In the genomic region with DNA sequence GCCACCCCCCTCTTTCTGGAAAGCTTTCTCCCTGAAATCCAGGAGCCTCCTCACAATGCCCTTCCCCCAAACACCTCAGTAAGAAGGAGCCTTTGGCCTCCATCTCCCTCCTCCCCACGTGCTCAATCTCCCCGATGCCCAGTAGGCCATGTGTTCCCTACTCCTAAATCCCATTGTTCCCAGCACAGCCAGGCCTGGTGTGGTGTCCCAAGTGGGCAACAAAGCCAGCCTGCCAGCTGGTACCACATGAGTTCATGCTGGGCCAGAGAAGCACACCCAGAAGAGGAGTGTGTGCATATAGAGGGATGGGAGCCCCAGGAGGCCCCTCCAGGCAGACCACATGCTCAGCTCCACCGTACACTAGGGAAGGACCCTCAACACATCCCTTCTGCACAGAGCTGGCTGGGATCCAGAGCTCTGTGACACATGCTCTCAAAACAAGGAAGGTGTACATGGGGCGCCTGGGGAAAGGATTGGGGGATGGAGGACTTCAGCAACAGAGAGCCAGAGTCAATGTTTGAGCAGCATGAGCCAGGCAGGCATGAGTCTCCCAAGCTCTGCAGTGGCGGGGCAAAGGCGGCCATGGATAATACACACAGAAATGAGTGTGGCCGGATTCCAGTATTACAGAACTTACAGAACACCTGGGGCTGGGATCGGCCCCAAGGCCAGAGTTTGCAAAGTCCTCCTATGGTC, we compare ENCODE assay signal across 15 mouse cellular contexts. TPM values are rescaled to one million over a fixed set of nuclear protein-coding genes. Genes with fewer than 3 reads are reported as not detected.
A peak's percentile ranks its signal among the peaks of the same experiment; 100 is the strongest.
DNase-seq lines count a peak whose midpoint lies in the region; ATAC-seq and TF ChIP-seq lines count a peak whose summit lies in the region.
"Had no signal": no experiment of that assay in that cellular context is flagged by ENCODE, and none has a peak within 500 bp of the region (broad histone marks: within the 10 kb centered on the region; RNA-seq: fewer than 3 reads in every experiment).

No protein-coding gene starts in this region.

- TF ChIP-seq CTCF in forebrain, postnatal 0 days (IDR thresholded peaks at IDR 0.05; ENCODE audit: low read depth), result no peak

- H3K9ac ChIP-seq in embryonic facial prominence, embryonic 11.5 days (replicated peaks; ENCODE audit: low read length), result no peak overlapping the region
- H3K9ac ChIP-seq in lung, embryonic 16.5 days (ENCODE audit: low read length), result no peak overlapping the region
- H3K9ac ChIP-seq in forebrain, postnatal 0 days, result no peak overlapping the region
- no peak overlapping the region for H3K9ac ChIP-seq in midbrain, embryonic 16.5 days (ENCODE audit: low read depth, low read length)
- H3K9ac ChIP-seq: hindbrain, embryonic 15.5 days had no signal

- no peaks in the 10 kb centered on the region for H3K9me3 ChIP-seq in embryonic facial prominence, embryonic 11.5 days (replicated peaks; ENCODE audit: control insufficient read depth, low read length)
- H3K9me3 ChIP-seq in embryonic facial prominence, embryonic 10.5 days, result no peaks in the 10 kb centered on the region
- no peaks in the 10 kb centered on the region for H3K9me3 ChIP-seq in lung, embryonic 16.5 days (ENCODE audit: control insufficient read depth, low read length)
- H3K9me3 ChIP-seq in forebrain, postnatal 0 days (ENCODE audit: low read length), result no peaks in the 10 kb centered on the region
- H3K9me3 ChIP-seq in midbrain, embryonic 16.5 days (replicated peaks; ENCODE audit: control insufficient read depth, low read length, poor library complexity, severe bottlenecking), result no peaks in the 10 kb centered on the region
- H3K9me3 ChIP-seq: hindbrain, embryonic 15.5 days had no signal

- 0 out of 2 replicates have a peak, but pooled peaks have one; percentile 58 for ATAC-seq in embryonic facial prominence, embryonic 11.5 days (replicated peaks; ENCODE audit: insufficient number of reproducible peaks, low FRiP score, low TSS enrichment, low read depth)
- ATAC-seq in lung, embryonic 16.5 days (ENCODE audit: low read depth), result peak; percentile 75
- peak; percentile 25 for ATAC-seq in forebrain, postnatal 0 days
- peak; percentile 63; the same call in 1 of the 2 replicates for ATAC-seq in midbrain, embryonic 16.5 days
- no peak for ATAC-seq in activated CD4-positive, CD25-positive, alpha-beta regulatory T cell, adult 4 months

- WGBS in embryonic facial prominence, embryonic 11.5 days, result 81% methylated on average over 8 of the region's 8 CpGs
- WGBS in embryonic facial prominence, embryonic 10.5 days, result 86% methylated on average over 8 of the region's 8 CpGs
- WGBS in lung, embryonic 16.5 days, result 53% methylated on average over 8 of the region's 8 CpGs
- 69% methylated on average over 8 of the region's 8 CpGs for WGBS in forebrain, postnatal 0 days
- 70% methylated on average over 8 of the region's 8 CpGs for whole genome bisulfite sequencing in midbrain, embryonic 16.5 days

- no peaks in the 10 kb centered on the region for H3K27me3 ChIP-seq in embryonic facial prominence, embryonic 11.5 days (ENCODE audit: control insufficient read depth, insufficient read depth, low read length)
- H3K27me3 ChIP-seq in embryonic facial prominence, embryonic 10.5 days (replicated peaks; ENCODE audit: low read depth, poor library complexity, severe bottlenecking), result no peaks in the 10 kb centered on the region
- H3K27me3 ChIP-seq in lung, embryonic 16.5 days (ENCODE audit: control insufficient read depth, insufficient read depth, low read depth, low read length), result no peaks in the 10 kb centered on the region
- no peaks in the 10 kb centered on the region for H3K27me3 ChIP-seq in forebrain, postnatal 0 days (ENCODE audit: insufficient read depth, low read length)
- no peaks in the 10 kb centered on the region for H3K27me3 ChIP-seq in midbrain, embryonic 16.5 days (ENCODE audit: control insufficient read depth, insufficient read depth, low read depth, low read length)
- H3K27me3 ChIP-seq: hindbrain, embryonic 15.5 days had no signal

- no peak for DNase-seq in embryonic facial prominence, embryonic 11.5 days (ENCODE audit: low spot score)
- no peak for DNase-seq in embryonic facial prominence, embryonic 10.5 days (ENCODE audit: low spot score)
- no peak for DNase-seq in lung, postnatal 10 days
- no peak for DNase-seq in forebrain, postnatal 0 days
- no peak for DNase-seq in layer of hippocampus, postnatal 36 days
- DNase-seq: adrenal gland, adult 2 months; cerebellum, postnatal 25 days; kidney, postnatal 10 days; lung, postnatal 14 days; spleen, adult 18-20 months had no signal

- H3K4me2 ChIP-seq in embryonic facial prominence, embryonic 11.5 days (ENCODE audit: low read depth, low read length), result no peak overlapping the region
- H3K4me2 ChIP-seq in lung, embryonic 16.5 days (ENCODE audit: low read depth, low read length), result no peak overlapping the region
- no peak overlapping the region for H3K4me2 ChIP-seq in forebrain, postnatal 0 days (ENCODE audit: low read depth)
- no peak overlapping the region for H3K4me2 ChIP-seq in midbrain, embryonic 16.5 days (ENCODE audit: low read length)
- H3K4me2 ChIP-seq: heart, embryonic 11.5 days; hindbrain, embryonic 15.5 days had no signal

- no peak overlapping the region for H3K27ac ChIP-seq in embryonic facial prominence, embryonic 11.5 days (replicated peaks; ENCODE audit: low read depth, low read length)
- no peak overlapping the region for H3K27ac ChIP-seq in embryonic facial prominence, embryonic 10.5 days (replicated peaks)
- no peak overlapping the region for H3K27ac ChIP-seq in lung, embryonic 16.5 days (ENCODE audit: low read length)
- H3K27ac ChIP-seq in forebrain, postnatal 0 days (ENCODE audit: low read depth, low read length), result no peak overlapping the region
- H3K27ac ChIP-seq in midbrain, embryonic 16.5 days (ENCODE audit: low read length), result no peak overlapping the region
- H3K27ac ChIP-seq: hindbrain, embryonic 15.5 days had no signal

- H3K36me3 ChIP-seq in embryonic facial prominence, embryonic 11.5 days (replicated peaks; ENCODE audit: control insufficient read depth, insufficient read depth, low read depth, low read length), result no peaks in the 10 kb centered on the region
- H3K36me3 ChIP-seq in embryonic facial prominence, embryonic 10.5 days (replicated peaks), result no peaks in the 10 kb centered on the region
- H3K36me3 ChIP-seq in lung, embryonic 16.5 days (ENCODE audit: control insufficient read depth, insufficient read depth, low read length), result no peaks in the 10 kb centered on the region
- no peaks in the 10 kb centered on the region for H3K36me3 ChIP-seq in forebrain, postnatal 0 days (ENCODE audit: insufficient read depth)
- no peaks in the 10 kb centered on the region for H3K36me3 ChIP-seq in midbrain, embryonic 16.5 days (ENCODE audit: control insufficient read depth, insufficient read depth, low read length)
- H3K36me3 ChIP-seq: hindbrain, embryonic 15.5 days had no signal

- H3K4me3 ChIP-seq in embryonic facial prominence, embryonic 11.5 days (ENCODE audit: low read depth, low read length), result no peak overlapping the region
- no peak overlapping the region for H3K4me3 ChIP-seq in embryonic facial prominence, embryonic 10.5 days
- no peak overlapping the region for H3K4me3 ChIP-seq in lung, embryonic 16.5 days (ENCODE audit: low read length)
- no peak overlapping the region for H3K4me3 ChIP-seq in forebrain, postnatal 0 days (ENCODE audit: low read depth, low read length)
- H3K4me3 ChIP-seq in midbrain, embryonic 16.5 days (ENCODE audit: low read depth, low read length), result no peak overlapping the region
- H3K4me3 ChIP-seq: hindbrain, embryonic 15.5 days had no signal

- no peaks in the 10 kb centered on the region for H3K4me1 ChIP-seq in embryonic facial prominence, embryonic 11.5 days (ENCODE audit: control insufficient read depth, insufficient read depth, low read length)
- no peaks in the 10 kb centered on the region for H3K4me1 ChIP-seq in embryonic facial prominence, embryonic 10.5 days
- H3K4me1 ChIP-seq in lung, embryonic 16.5 days (replicated peaks; ENCODE audit: control insufficient read depth, insufficient read depth, low read length), result peaks cover 4% of the 10 kb centered on the region
- no peaks in the 10 kb centered on the region for H3K4me1 ChIP-seq in forebrain, postnatal 0 days (ENCODE audit: insufficient read depth)
- no peaks in the 10 kb centered on the region for H3K4me1 ChIP-seq in midbrain, embryonic 16.5 days (ENCODE audit: control insufficient read depth, insufficient read depth, low read length)

RNA-seq across cellular contexts. Expression of a gene that starts 4.7 kb away (rescaled TPM):
- polyA plus RNA-seq in embryonic facial prominence, embryonic 11.5 days (2014; fragmentation: Nextera tagmentation; extraction: Ambion mirVana), result 1.4 and 1.7 TPM in 2 replicates
- polyA plus RNA-seq in embryonic facial prominence, embryonic 10.5 days (2016; fragmentation: Nextera tagmentation; extraction: Ambion mirVana), result 0.93 and 1.2 TPM in 2 replicates
- 4.8 and 5.5 TPM in 2 replicates for polyA plus RNA-seq in lung, embryonic 16.5 days (2015; fragmentation: Nextera tagmentation; extraction: Ambion mirVana)
- total RNA-seq in forebrain, postnatal 0 days (2014; rRNA removed), result 0.29 TPM in 1 of 2 replicates, not detected in the other
- polyA plus RNA-seq in forebrain, postnatal 0 days (2015; fragmentation: Nextera tagmentation; extraction: Ambion mirVana), result 0.25 and 0.44 TPM in 2 replicates
- 0.16 TPM in 1 of 2 replicates, not detected in the other for polyA plus RNA-seq in midbrain, embryonic 16.5 days (2015; fragmentation: Nextera tagmentation; extraction: Ambion mirVana)
- not detected for polyA plus RNA-seq in activated CD4-positive, CD25-positive, alpha-beta regulatory T cell, adult 4 months (2017; shearing (Covaris generic))
- under 1 TPM; 0.46 to 0.65 TPM for total RNA-seq in layer of hippocampus, postnatal 36 days (2021)
- polyA plus RNA-seq: hindbrain, embryonic 15.5 days had no signal
